Mouse (Mus musculus): ENCODE measurements around the gene Dync1i2. TPM values are rescaled to one million over a fixed set of nuclear protein-coding genes. Genes with fewer than 3 reads are reported as not detected.

Dync1i2 gene
- polyA plus RNA-seq (2017; shearing (Covaris generic)), result 40.2 TPM

GRCm38 (mm10) chr2:71211591-71212359 lies at the start of gene Dync1i2:
Gene Dync1i2, plus strand, starts transcription at chr2:71211706.

Other genes with a start within 250 kb of the Dync1i2 start
- 61.1 TPM for gene Dcaf17, start 156.4 kb upstream of the Dync1i2 start, polyA plus RNA-seq (2017; shearing (Covaris generic))
- 28.3 TPM for gene Mettl8, start 156.1 kb upstream of the Dync1i2 start, polyA plus RNA-seq (2017; shearing (Covaris generic))
- 0.35 TPM for gene Cybrd1, start 93.8 kb upstream of the Dync1i2 start, polyA plus RNA-seq (2017; shearing (Covaris generic))
- 105 TPM for gene Slc25a12, start 156.0 kb downstream of the Dync1i2 start, polyA plus RNA-seq (2017; shearing (Covaris generic))
- gene Hat1, start 177.3 kb downstream of the Dync1i2 start, polyA plus RNA-seq (2017; shearing (Covaris generic)), result 74.9 TPM
- 38.9 TPM for gene Metap1d, start 241.6 kb downstream of the Dync1i2 start, polyA plus RNA-seq (2017; shearing (Covaris generic))

Data from inflammation-experienced regulatory T-cells, adult 16 weeks (primary cell).